Mouse (Mus musculus) heart, embryonic 12.5 days (tissue): ENCODE data around the gene Dpf3. TPM values are rescaled to one million over a fixed set of nuclear protein-coding genes. Genes with fewer than 3 reads are reported as not detected.

Experiments used
- ATAC-seq: fragments of 200-750 bp; cut with Nextera tagmentation; 2 replicates; pipeline ENCODE4 v1.8.0; 2017; ENCODE audit warnings: moderate TSS enrichment, moderate library complexity; ENCODE audit not compliant: insufficient number of reproducible peaks, low FRiP score
- H3K27ac ChIP-seq: fragments of 300-500 bp; sonication (generic); 2 replicates; pipeline ENCODE4 v1.5.1; 2016; ENCODE audit warnings: mild to moderate bottlenecking, moderate library complexity; ENCODE audit not compliant: poor library complexity, severe bottlenecking
- H3K27me3 ChIP-seq: fragments of 300-500 bp; sonication (generic); replicated peaks from 2 replicates; pipeline ENCODE4 v1.6.1; 2016; ENCODE audit warnings: mild to moderate bottlenecking, moderate library complexity
- H3K36me3 ChIP-seq: fragments of 300-500 bp; sonication (generic); 2 replicates; pipeline ENCODE4 v1.6.1; 2016; ENCODE audit warnings: mild to moderate bottlenecking, moderate library complexity
- H3K4me1 ChIP-seq: fragments of 300-500 bp; sonication (generic); replicated peaks from 2 replicates; pipeline ENCODE4 v1.6.1; 2016; ENCODE audit warnings: mild to moderate bottlenecking
- H3K4me2 ChIP-seq: fragments of 300-500 bp; sonication (generic); 2 replicates; pipeline ENCODE4 v1.6.1; 2016; ENCODE audit warnings: mild to moderate bottlenecking, moderate library complexity
- H3K4me3 ChIP-seq: fragments of 300-500 bp; sonication (generic); 2 replicates; pipeline ENCODE4 v1.5.1; 2016; ENCODE audit warnings: mild to moderate bottlenecking
- H3K9ac ChIP-seq: fragments of 300-500 bp; sonication (generic); 2 replicates; pipeline ENCODE4 v1.6.1; 2016; ENCODE audit warnings: mild to moderate bottlenecking, moderate library complexity
- H3K9me3 ChIP-seq: fragments of 300-500 bp; sonication (generic); replicated peaks from 2 replicates; pipeline ENCODE4 v1.6.1; 2016; ENCODE audit warnings: mild to moderate bottlenecking, moderate library complexity
- WGBS: fragments of 180-500 bp; shearing (Covaris S2); methylation state at CpG from one replicate; pipeline ENCODE4 v1.1.7; 2016; 5-methylcytosine and 5-hydroxymethylcytosine counted together
- polyA plus RNA-seq: library from polyadenylated mRNA; unstranded; fragments of >200 nt; fragmentation: Nextera tagmentation; extraction: Ambion mirVana; gene quantifications from 2 replicates; pipeline ENCODE4 v1.2.1, GENCODE M21; 2016

Dpf3 gene
- polyA plus RNA-seq, 1 experiment from 2014 or later, result 27.1 TPM

GRCm38 (mm10) chr12:83312818-83313217 is 174.7 kb downstream of the Dpf3 start:
- Histone ChIP-seq H3K27ac (no peak overlapping the region), H3K4me2 (no peak overlapping the region), H3K9ac (no peak overlapping the region), H3K36me3 (peaks cover 4% of the 10 kb centered on the region; the same call in 1 of the 2 replicates), H3K9me3 (no peaks in the 10 kb centered on the region), H3K4me1 (peaks cover 50% of the 10 kb centered on the region), H3K4me3 (no peak overlapping the region), H3K27me3 (no peaks in the 10 kb centered on the region)
- ATAC-seq, result no peak
- WGBS, result 89% methylated on average over 9 of the region's 9 CpGs

GRCm38 (mm10) chr12:83310567-83310966 is 176.9 kb downstream of the Dpf3 start:
- ATAC-seq, result no peak
- H3K4me2 ChIP-seq, result no peak overlapping the region
- 62% methylated on average over 11 of the region's 11 CpGs for WGBS
- H3K27ac ChIP-seq, result no peak overlapping the region
- no peak overlapping the region for H3K9ac ChIP-seq
- H3K4me3 ChIP-seq, result no peak overlapping the region
- peaks cover 33% of the 10 kb centered on the region for H3K4me1 ChIP-seq
- H3K9me3 ChIP-seq, result no peaks in the 10 kb centered on the region
- no peaks in the 10 kb centered on the region for H3K27me3 ChIP-seq
- H3K36me3 ChIP-seq, result peaks cover 4% of the 10 kb centered on the region; the same call in 1 of the 2 replicates

DNA sequence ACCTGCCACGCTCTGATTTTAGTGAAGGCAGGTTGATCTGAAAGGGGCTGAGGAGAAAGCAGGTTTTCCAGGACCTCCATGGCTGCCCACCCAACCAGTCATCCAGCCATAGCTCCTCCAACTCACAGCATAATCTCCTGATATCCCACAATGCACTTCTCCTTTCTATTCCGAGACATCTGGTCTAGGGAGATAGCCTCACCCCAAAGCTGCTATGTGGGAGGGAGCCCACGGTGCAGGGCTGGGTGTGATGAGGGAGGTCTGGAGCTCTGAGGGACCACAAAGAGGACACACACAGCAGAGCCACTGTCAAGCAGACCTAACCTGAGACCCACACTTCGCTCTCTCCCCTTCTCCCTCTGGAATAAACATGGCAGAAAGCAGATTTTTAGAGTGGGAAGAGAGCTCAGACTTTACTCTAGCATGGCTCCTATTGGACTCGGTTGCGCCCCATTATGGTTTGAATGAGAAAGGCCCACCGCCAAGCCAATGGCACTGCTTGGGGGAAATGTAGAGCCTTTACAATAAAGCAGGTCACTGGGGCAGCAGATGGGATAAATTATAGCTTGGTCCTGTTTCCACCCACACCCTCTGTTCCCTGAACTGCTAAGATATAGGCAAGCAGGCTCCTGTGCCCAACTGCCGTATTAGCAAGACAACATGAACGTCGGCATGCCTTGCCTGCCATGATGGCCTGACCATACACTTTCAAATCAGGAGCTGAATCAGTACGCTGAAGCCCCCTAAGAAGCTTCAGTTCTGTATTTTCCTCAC is 178.3 kb downstream of the Dpf3 start:
- Histone ChIP-seq H3K4me2 (no peak overlapping the region), H3K4me3 (no peak overlapping the region), H3K9me3 (no peaks in the 10 kb centered on the region), H3K36me3 (no peaks in the 10 kb centered on the region), H3K4me1 (peaks cover 23% of the 10 kb centered on the region), H3K27ac (no peak overlapping the region), H3K27me3 (no peaks in the 10 kb centered on the region), H3K9ac (no peak overlapping the region)
- peak; percentile 81 for ATAC-seq
- 83% methylated on average over 11 of the region's 11 CpGs for WGBS

DNA sequence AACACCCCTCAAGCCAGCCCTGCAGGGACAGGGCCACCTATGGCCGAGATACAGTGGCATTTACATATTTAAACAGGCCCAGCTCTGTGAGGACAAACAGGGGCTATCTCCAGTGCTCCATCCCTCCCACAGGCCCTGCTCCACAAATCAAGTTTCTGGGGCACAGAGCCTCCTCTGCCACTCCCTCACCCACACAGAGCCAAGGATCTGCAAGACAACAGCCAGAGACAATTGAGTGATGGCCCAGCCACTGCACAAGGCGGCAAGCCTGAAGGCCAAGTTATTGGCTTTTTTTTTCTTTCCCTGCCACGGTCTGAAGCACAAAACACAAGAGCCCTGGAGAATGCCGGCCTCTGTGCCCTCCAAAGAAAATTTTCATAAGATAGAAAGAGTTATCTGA is 178.9 kb downstream of the Dpf3 start:
- H3K27ac ChIP-seq, result no peak overlapping the region
- H3K4me2 ChIP-seq, result no peak overlapping the region

GRCm38 (mm10) chr12:83303221-83303620 is 184.3 kb downstream of the Dpf3 start:
- H3K4me3 ChIP-seq, result no peak overlapping the region
- H3K27ac ChIP-seq, result peak overlapping the region; percentile 70
- WGBS, result 44% methylated on average over 6 of the region's 6 CpGs
- H3K27me3 ChIP-seq, result no peaks in the 10 kb centered on the region
- H3K9me3 ChIP-seq, result no peaks in the 10 kb centered on the region
- H3K4me1 ChIP-seq, result peaks cover 27% of the 10 kb centered on the region
- H3K4me2 ChIP-seq, result peak overlapping the region; percentile 41
- peak overlapping the region; percentile 46; the same call in 1 of the 2 replicates for H3K9ac ChIP-seq
- H3K36me3 ChIP-seq, result peaks cover 4% of the 10 kb centered on the region; the same call in 1 of the 2 replicates
- ATAC-seq, result no peak

More for the DNA sequence above, 178.9 kb downstream of the Dpf3 start:
- H3K4me1 ChIP-seq, result peaks cover 28% of the 10 kb centered on the region
- no peaks in the 10 kb centered on the region for H3K36me3 ChIP-seq
- no peak overlapping the region for H3K4me3 ChIP-seq
- H3K9me3 ChIP-seq, result no peaks in the 10 kb centered on the region
- 78% methylated on average over 4 of the region's 4 CpGs for WGBS
- no peak overlapping the region for H3K9ac ChIP-seq
- peak; percentile 58; the same call in 1 of the 2 replicates for ATAC-seq
- no peaks in the 10 kb centered on the region for H3K27me3 ChIP-seq

GRCm38 (mm10) chr12:83302320-83303153 is 185.0 kb downstream of the Dpf3 start:
- Histone ChIP-seq H3K4me1 (peaks cover 27% of the 10 kb centered on the region), H3K27ac (peak overlapping the region; percentile 70), H3K36me3 (peaks cover 7% of the 10 kb centered on the region; the same call in 1 of the 2 replicates), H3K9ac (peak overlapping the region; percentile 46; the same call in 1 of the 2 replicates), H3K4me2 (peak overlapping the region; percentile 41), H3K4me3 (no peak overlapping the region), H3K27me3 (no peaks in the 10 kb centered on the region), H3K9me3 (0 out of 2 replicates have a peak, but pooled peaks cover 1% of the 10 kb centered on the region)
- ATAC-seq, result no peak; the same call in 1 of the 2 replicates
- WGBS, result 28% methylated on average over 18 of the region's 18 CpGs

GRCm38 (mm10) chr12:83301616-83302319 is 185.7 kb downstream of the Dpf3 start:
- Histone ChIP-seq H3K9ac (no peak overlapping the region; the same call in 1 of the 2 replicates), H3K4me2 (no peak overlapping the region), H3K4me3 (no peak overlapping the region), H3K36me3 (peaks cover 11% of the 10 kb centered on the region; the same call in 1 of the 2 replicates), H3K27ac (peak overlapping the region; percentile 70; the same call in 1 of the 2 replicates), H3K9me3 (0 out of 2 replicates have a peak, but pooled peaks cover 3% of the 10 kb centered on the region), H3K27me3 (no peaks in the 10 kb centered on the region), H3K4me1 (peaks cover 27% of the 10 kb centered on the region)
- 71% methylated on average over 18 of the region's 18 CpGs for WGBS
- ATAC-seq, result no peak

- H3K9ac ChIP-seq, result no peak overlapping the region
- peaks cover 28% of the 10 kb centered on the region for H3K4me1 ChIP-seq
- H3K9me3 ChIP-seq, result 0 out of 2 replicates have a peak, but pooled peaks cover 3% of the 10 kb centered on the region
- H3K27me3 ChIP-seq, result no peaks in the 10 kb centered on the region
- H3K4me2 ChIP-seq, result no peak overlapping the region
- ATAC-seq, result no peak
- 80% methylated on average over 5 of the region's 5 CpGs for WGBS
- H3K4me3 ChIP-seq, result no peak overlapping the region
- H3K36me3 ChIP-seq, result peaks cover 21% of the 10 kb centered on the region
- H3K27ac ChIP-seq, result no peak overlapping the region
Observed at GRCm38 (mm10) chr12:83298358-83298757, 189.2 kb downstream of the Dpf3 start.

GRCm38 (mm10) chr12:83295031-83295430 is 192.5 kb downstream of the Dpf3 start:
- Histone ChIP-seq H3K27me3 (no peaks in the 10 kb centered on the region), H3K9me3 (0 out of 2 replicates have a peak, but pooled peaks cover 3% of the 10 kb centered on the region), H3K9ac (no peak overlapping the region), H3K4me1 (peaks cover 18% of the 10 kb centered on the region), H3K4me2 (no peak overlapping the region), H3K27ac (no peak overlapping the region), H3K4me3 (no peak overlapping the region), H3K36me3 (peaks cover 22% of the 10 kb centered on the region)
- no peak for ATAC-seq
- 51% methylated on average over 8 of the region's 8 CpGs for WGBS

GRCm38 (mm10) chr12:83291915-83292314 is 195.6 kb downstream of the Dpf3 start:
- 34% methylated on average over 5 of the region's 5 CpGs for whole genome bisulfite sequencing
- H3K4me2 ChIP-seq, result no peak overlapping the region
- H3K27ac ChIP-seq, result no peak overlapping the region
- ATAC-seq, result no peak
- H3K4me3 ChIP-seq, result no peak overlapping the region
- H3K4me1 ChIP-seq, result peaks cover 19% of the 10 kb centered on the region
- H3K36me3 ChIP-seq, result peaks cover 11% of the 10 kb centered on the region
- no peaks in the 10 kb centered on the region for H3K27me3 ChIP-seq
- no peaks in the 10 kb centered on the region for H3K9me3 ChIP-seq
- no peak overlapping the region for H3K9ac ChIP-seq
